Mouse (Mus musculus): ENCODE results near the gene Slc6a19. TPM values are rescaled to one million over a fixed set of nuclear protein-coding genes. Genes with fewer than 3 reads are reported as not detected.

The Slc6a19 gene
- polyA plus RNA-seq, 1 experiment from 2014 or later: 24.9 TPM

DNA sequence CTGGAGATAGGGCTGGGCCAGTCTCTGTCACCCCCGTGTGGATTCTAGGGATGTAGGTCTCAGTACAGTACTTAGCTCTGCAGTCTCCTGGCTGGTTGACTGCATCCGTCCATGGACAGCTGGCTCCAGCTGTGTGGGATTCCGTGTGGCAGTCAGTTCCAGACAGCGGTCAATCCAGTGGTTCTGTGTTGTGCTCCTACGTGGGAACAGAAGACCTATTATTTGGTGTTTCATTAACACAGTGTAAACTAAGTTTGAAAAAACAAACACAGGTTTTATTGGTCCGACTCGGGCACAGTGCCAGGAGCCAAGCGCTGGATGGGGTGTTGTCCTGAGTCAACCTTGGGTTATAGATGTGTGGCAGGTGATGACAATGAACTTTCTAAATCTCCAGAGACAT, 30.6 kb upstream of the Slc6a19 start:
- ATAC-seq: peak; percentile 75
- no peaks in the 10 kb centered on the region for H3K27me3 ChIP-seq (replicated peaks; ENCODE audit: control insufficient read depth, insufficient read depth, low read length)
- H3K4me3 ChIP-seq (ENCODE audit: low read length): no peak overlapping the region
- no peaks in the 10 kb centered on the region for H3K9me3 ChIP-seq (ENCODE audit: control insufficient read depth, low read length)
- H3K9ac ChIP-seq (ENCODE audit: low read depth, low read length): no peak overlapping the region
- 30% methylated on average over 8 of the region's 8 CpGs for WGBS
- peaks cover 26% of the 10 kb centered on the region for H3K4me1 ChIP-seq (ENCODE audit: control insufficient read depth, insufficient read depth, low read length)
- H3K4me2 ChIP-seq (ENCODE audit: low read depth, low read length): no peak overlapping the region
- H3K36me3 ChIP-seq (ENCODE audit: control insufficient read depth, insufficient read depth, low read length): no peaks in the 10 kb centered on the region
- no peak overlapping the region for H3K27ac ChIP-seq (ENCODE audit: low read length)

DNA sequence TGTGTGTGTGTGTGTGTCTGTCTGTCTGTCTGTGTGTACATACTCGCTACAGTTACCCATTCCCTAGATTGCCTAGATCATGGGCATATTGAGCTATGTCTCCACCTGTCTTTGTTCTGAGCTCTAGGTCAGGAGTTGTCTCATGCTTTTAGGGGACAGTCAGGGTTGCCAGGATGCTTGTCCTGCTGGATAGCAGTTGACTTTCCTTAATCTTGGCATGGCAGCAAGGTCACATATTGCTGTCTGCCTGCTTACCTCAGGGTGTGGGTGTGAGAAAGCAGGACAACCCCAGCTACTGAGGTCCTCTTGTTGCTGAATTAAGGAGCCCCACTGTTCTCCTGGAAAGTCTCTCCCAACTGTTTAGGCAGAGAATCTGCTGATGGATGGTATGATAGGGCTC, 29.7 kb upstream of the Slc6a19 start:
- Histone ChIP-seq H3K27me3 (replicated peaks; ENCODE audit: control insufficient read depth, insufficient read depth, low read length) (no peaks in the 10 kb centered on the region), H3K9me3 (ENCODE audit: control insufficient read depth, low read length) (no peaks in the 10 kb centered on the region), H3K4me1 (ENCODE audit: control insufficient read depth, insufficient read depth, low read length) (peaks cover 26% of the 10 kb centered on the region), H3K4me2 (ENCODE audit: low read depth, low read length) (no peak overlapping the region), H3K9ac (ENCODE audit: low read depth, low read length) (no peak overlapping the region), H3K4me3 (ENCODE audit: low read length) (no peak overlapping the region), H3K36me3 (ENCODE audit: control insufficient read depth, insufficient read depth, low read length) (no peaks in the 10 kb centered on the region), H3K27ac (ENCODE audit: low read length) (no peak overlapping the region)
- WGBS: 90% methylated on average over 1 of the region's 1 CpGs
- no peak for ATAC-seq

DNA sequence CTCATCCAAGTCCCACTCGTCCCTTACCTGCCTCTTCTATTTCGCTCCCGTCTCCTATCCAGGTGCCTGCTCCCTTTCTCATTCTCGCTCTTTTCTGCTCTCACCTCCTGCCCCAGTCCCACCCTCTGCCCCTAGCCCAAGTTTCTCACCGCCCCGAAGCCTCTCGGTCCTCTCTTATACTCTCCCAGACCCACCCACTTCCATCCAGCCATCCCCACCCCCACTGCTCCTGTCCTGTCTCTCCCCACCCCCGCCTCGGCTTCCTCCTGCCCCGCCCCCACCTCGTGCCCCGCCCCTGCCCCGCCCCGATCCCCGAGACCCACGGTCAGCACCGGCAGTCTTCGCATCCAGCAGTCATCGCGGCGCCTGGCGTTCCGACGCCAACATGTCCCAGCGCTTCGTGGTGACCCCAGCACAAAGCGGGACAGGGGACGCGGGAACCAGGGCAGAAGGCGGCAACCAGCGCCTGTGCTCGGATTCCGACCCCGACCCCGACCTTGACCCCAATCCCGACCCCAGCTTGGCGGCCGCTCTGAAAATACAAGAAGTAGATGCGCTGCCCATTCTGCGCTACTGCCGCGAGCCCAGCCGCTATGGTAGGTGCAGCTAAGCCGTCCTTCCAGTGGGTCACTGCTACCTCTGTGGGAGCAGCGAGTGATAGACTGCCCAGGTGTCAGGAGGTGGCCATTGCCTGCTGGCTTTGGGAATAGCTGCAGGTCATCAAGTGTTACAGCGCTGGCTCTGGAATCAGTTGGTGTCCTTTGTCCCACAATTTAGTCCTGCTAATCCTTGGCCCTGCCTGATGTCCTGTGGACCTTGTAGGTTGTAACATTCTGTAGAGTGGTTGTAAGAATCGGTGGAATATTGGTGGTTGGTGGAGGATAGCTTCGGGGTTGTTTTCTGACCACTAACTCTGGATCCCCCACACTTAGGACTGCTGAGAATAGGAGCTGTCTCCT, 28.4 kb upstream of the Slc6a19 start, which contains the start of gene Slc12a7:
Gene Slc12a7, plus strand, starts transcription at position 353 of the 959 bp plus-strand sequence.
- Histone ChIP-seq H3K36me3 (ENCODE audit: control insufficient read depth, insufficient read depth, low read length) (no peaks in the 10 kb centered on the region), H3K27me3 (replicated peaks; ENCODE audit: control insufficient read depth, insufficient read depth, low read length) (no peaks in the 10 kb centered on the region), H3K9ac (ENCODE audit: low read depth, low read length) (peak within 1 kb of the TSS; percentile 46), H3K4me3 (ENCODE audit: low read length) (peak within 1 kb of the TSS; percentile 45), H3K27ac (ENCODE audit: low read length) (no peak within 1 kb of the TSS), H3K4me1 (ENCODE audit: control insufficient read depth, insufficient read depth, low read length) (peaks cover 26% of the 10 kb centered on the region), H3K9me3 (ENCODE audit: control insufficient read depth, low read length) (no peaks in the 10 kb centered on the region), H3K4me2 (ENCODE audit: low read depth, low read length) (peak within 1 kb of the TSS; percentile 80)
- ATAC-seq: peak; percentile 46; the same call in 1 of the 2 replicates
- WGBS: 6% methylated on average over 47 of the region's 48 CpGs

DNA sequence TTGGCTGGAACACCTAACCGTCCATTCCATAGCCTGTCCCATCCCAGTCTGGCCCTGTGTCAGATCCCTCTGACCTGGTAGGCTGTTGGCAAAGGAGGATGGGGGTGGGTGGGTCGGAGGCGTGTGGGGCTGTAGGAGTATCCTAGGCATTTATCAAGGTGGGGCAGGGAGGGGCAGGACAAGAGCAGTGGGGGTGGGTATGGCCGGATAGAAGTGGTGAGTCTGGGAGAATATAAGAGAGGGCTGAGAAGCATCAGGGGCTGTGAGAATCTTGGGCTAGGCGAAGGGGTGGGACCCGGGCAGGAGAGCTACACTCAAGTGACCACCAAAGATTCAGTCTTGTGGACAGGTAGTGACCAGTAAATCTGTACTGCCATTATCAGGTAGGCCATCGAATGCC, 27.6 kb upstream of the Slc6a19 start:
- H3K4me1 ChIP-seq (ENCODE audit: control insufficient read depth, insufficient read depth, low read length): peaks cover 25% of the 10 kb centered on the region
- no peak for ATAC-seq
- peak overlapping the region; percentile 46; the same call in 1 of the 2 replicates for H3K9ac ChIP-seq (ENCODE audit: low read depth, low read length)

DNA sequence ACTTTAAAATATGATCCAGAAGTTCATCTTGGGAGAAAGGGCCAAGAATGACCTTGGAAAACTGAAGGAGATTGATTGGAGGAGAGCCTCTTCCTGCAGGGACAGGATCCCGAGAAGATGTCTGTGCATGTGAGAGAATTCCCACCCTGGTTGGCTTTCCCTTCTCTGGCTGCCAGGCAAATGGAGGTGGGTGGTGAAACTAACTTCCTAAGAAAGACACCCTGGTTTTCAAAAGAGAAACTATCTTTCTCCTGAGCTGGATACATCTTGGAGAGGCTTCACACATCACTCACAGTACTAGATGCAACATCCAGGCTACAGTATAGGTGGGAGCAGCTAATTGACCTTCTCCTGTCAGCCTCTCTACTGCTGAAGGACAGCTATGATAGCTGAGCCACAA, 26.2 kb upstream of the Slc6a19 start:
- H3K27ac ChIP-seq (ENCODE audit: low read length): no peak overlapping the region
- WGBS: 63% methylated on average over 1 of the region's 1 CpGs
- H3K4me3 ChIP-seq (ENCODE audit: low read length): no peak overlapping the region
- no peaks in the 10 kb centered on the region for H3K36me3 ChIP-seq (ENCODE audit: control insufficient read depth, insufficient read depth, low read length)
- no peaks in the 10 kb centered on the region for H3K9me3 ChIP-seq (ENCODE audit: control insufficient read depth, low read length)
- H3K4me2 ChIP-seq (ENCODE audit: low read depth, low read length): no peak overlapping the region
- H3K27me3 ChIP-seq (replicated peaks; ENCODE audit: control insufficient read depth, insufficient read depth, low read length): no peaks in the 10 kb centered on the region
- no peak overlapping the region for H3K9ac ChIP-seq (ENCODE audit: low read depth, low read length)
- H3K4me1 ChIP-seq (ENCODE audit: control insufficient read depth, insufficient read depth, low read length): peaks cover 20% of the 10 kb centered on the region
- no peak for ATAC-seq

More for the DNA sequence above, 27.6 kb upstream of the Slc6a19 start:
- Histone ChIP-seq H3K4me3 (ENCODE audit: low read length) (peak overlapping the region; percentile 45; the same call in 1 of the 2 replicates), H3K36me3 (ENCODE audit: control insufficient read depth, insufficient read depth, low read length) (no peaks in the 10 kb centered on the region), H3K9me3 (ENCODE audit: control insufficient read depth, low read length) (no peaks in the 10 kb centered on the region), H3K27ac (ENCODE audit: low read length) (no peak overlapping the region), H3K4me2 (ENCODE audit: low read depth, low read length) (peak overlapping the region; percentile 80), H3K27me3 (replicated peaks; ENCODE audit: control insufficient read depth, insufficient read depth, low read length) (no peaks in the 10 kb centered on the region)
- WGBS: 71% methylated on average over 7 of the region's 7 CpGs

DNA sequence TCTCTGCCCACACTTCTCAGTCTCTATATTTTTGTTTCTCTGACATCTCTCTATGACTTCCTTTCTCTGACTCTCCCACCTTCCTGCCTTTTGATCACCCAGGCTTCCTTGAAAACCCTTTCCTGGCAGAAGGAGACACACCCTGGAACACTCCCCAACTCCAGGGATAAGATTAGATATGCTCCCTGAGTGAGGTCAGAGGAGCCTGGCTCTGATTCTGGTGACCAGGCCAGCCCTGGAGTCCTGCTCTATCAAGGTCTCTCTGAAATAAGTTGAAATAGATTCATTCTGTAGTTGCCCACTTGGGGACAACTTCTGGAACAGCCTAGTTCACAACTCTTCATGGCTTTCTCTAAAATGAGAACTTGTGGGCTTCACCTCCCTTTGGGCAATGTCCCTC, 24.0 kb upstream of the Slc6a19 start:
- Histone ChIP-seq H3K27me3 (replicated peaks; ENCODE audit: control insufficient read depth, insufficient read depth, low read length) (no peaks in the 10 kb centered on the region), H3K36me3 (ENCODE audit: control insufficient read depth, insufficient read depth, low read length) (no peaks in the 10 kb centered on the region), H3K9ac (ENCODE audit: low read depth, low read length) (no peak overlapping the region), H3K9me3 (ENCODE audit: control insufficient read depth, low read length) (no peaks in the 10 kb centered on the region), H3K27ac (ENCODE audit: low read length) (no peak overlapping the region), H3K4me2 (ENCODE audit: low read depth, low read length) (no peak overlapping the region), H3K4me1 (ENCODE audit: control insufficient read depth, insufficient read depth, low read length) (peaks cover 8% of the 10 kb centered on the region; the same call in 1 of the 2 replicates), H3K4me3 (ENCODE audit: low read length) (no peak overlapping the region)
- ATAC-seq: peak; percentile 61

DNA sequence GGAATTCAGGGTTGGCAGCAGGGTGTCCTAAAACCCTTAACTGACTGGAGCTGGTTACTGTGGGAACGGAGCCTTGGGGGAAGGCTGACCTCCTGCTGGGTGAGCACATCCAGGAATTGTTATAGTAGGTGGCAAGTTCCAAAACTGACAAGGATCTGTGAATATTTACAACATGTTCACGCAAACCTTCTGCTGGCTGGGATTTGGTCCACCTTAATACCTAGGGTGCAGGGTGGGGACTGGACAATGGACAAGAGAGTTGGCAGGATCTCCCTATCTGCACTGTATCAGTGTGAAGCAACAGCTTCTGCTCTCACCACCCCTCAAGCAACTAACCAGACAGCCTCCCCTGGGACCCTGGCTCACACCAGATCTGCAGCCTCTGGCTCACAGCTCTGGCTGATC, 23.0 kb upstream of the Slc6a19 start:
- H3K27ac ChIP-seq (ENCODE audit: low read length): no peak overlapping the region
- no peaks in the 10 kb centered on the region for H3K36me3 ChIP-seq (ENCODE audit: control insufficient read depth, insufficient read depth, low read length)
- no peaks in the 10 kb centered on the region for H3K9me3 ChIP-seq (ENCODE audit: control insufficient read depth, low read length)
- no peak overlapping the region for H3K4me3 ChIP-seq (ENCODE audit: low read length)
- no peak for ATAC-seq
- 39% methylated on average over 2 of the region's 2 CpGs for WGBS
- no peaks in the 10 kb centered on the region for H3K27me3 ChIP-seq (replicated peaks; ENCODE audit: control insufficient read depth, insufficient read depth, low read length)
- no peak overlapping the region for H3K9ac ChIP-seq (ENCODE audit: low read depth, low read length)
- H3K4me2 ChIP-seq (ENCODE audit: low read depth, low read length): no peak overlapping the region
- H3K4me1 ChIP-seq (ENCODE audit: control insufficient read depth, insufficient read depth, low read length): peaks cover 3% of the 10 kb centered on the region; the same call in 1 of the 2 replicates

DNA sequence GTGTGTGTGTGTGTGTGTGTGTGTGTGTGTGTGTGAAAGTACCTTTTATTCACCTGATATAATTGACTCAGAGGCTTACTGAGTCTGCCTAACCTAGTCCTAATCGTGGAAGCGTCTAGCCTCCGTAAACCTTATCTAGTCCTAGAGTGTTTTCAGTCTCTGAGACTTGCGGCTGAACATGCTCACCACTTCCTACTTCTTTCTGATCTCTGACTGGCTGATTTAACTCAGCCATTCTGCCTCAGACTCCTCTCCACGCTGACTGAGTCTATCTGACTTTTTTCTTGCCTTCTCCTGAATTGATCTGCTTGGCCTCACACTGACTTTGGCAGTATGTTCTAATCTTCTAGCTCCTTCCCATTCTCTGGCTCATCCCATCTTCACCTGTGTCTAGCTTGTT, 20.6 kb upstream of the Slc6a19 start:
- Histone ChIP-seq H3K27ac (ENCODE audit: low read length) (no peak overlapping the region), H3K4me1 (ENCODE audit: control insufficient read depth, insufficient read depth, low read length) (no peaks in the 10 kb centered on the region), H3K9ac (ENCODE audit: low read depth, low read length) (no peak overlapping the region), H3K36me3 (ENCODE audit: control insufficient read depth, insufficient read depth, low read length) (no peaks in the 10 kb centered on the region), H3K27me3 (replicated peaks; ENCODE audit: control insufficient read depth, insufficient read depth, low read length) (no peaks in the 10 kb centered on the region), H3K9me3 (ENCODE audit: control insufficient read depth, low read length) (no peaks in the 10 kb centered on the region), H3K4me2 (ENCODE audit: low read depth, low read length) (no peak overlapping the region), H3K4me3 (ENCODE audit: low read length) (no peak overlapping the region)
- ATAC-seq: no peak
- 67% methylated on average over 5 of the region's 5 CpGs for WGBS

DNA sequence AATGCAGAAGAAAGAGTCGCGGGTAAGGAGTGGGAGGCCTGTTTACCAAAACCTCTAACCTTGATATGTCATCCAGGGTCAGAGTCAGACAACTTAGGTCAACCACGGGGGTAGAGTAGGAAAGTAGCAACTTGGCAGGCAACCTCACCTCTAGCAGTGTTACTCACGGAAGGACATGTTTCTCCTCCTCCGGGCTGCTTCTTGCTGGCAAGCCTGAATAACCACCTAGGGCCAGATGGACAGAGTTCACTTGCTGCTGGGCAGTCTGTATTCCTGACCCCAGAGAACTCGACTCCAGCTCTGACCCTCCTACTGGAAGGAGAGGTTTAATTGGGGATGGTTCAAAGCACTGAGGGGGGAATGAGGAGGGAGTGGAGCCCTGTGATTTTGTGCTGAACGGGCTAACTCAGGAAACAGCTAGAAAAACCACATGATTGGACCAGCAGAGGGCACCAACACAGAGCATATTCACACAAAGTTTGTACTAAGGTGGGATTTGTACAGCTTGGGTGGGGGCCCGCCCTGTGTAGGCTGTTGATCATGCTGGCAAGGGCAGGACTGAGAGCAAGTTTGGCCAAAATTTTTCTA, 18.5 kb upstream of the Slc6a19 start:
- Histone ChIP-seq H3K4me1 (ENCODE audit: control insufficient read depth, insufficient read depth, low read length) (no peaks in the 10 kb centered on the region), H3K27me3 (replicated peaks; ENCODE audit: control insufficient read depth, insufficient read depth, low read length) (no peaks in the 10 kb centered on the region), H3K27ac (ENCODE audit: low read length) (no peak overlapping the region), H3K4me3 (ENCODE audit: low read length) (no peak overlapping the region), H3K9me3 (ENCODE audit: control insufficient read depth, low read length) (no peaks in the 10 kb centered on the region), H3K9ac (ENCODE audit: low read depth, low read length) (no peak overlapping the region), H3K4me2 (ENCODE audit: low read depth, low read length) (no peak overlapping the region), H3K36me3 (ENCODE audit: control insufficient read depth, insufficient read depth, low read length) (no peaks in the 10 kb centered on the region)
- WGBS: 30% methylated on average over 8 of the region's 8 CpGs
- ATAC-seq: no peak
